Mouse (Mus musculus): ENCODE results near the gene Zyg11a. TPM values are rescaled to one million over a fixed set of nuclear protein-coding genes. Genes with fewer than 3 reads are reported as not detected.
"Not testable (repeated sequence)": the region's sequence is repeated elsewhere in the genome, so short reads cannot be mapped to it uniquely, and the experiment has no call there.

The Zyg11a gene
- polyA plus RNA-seq, 1 experiment from 2014 or later, result 0.26 TPM

DNA sequence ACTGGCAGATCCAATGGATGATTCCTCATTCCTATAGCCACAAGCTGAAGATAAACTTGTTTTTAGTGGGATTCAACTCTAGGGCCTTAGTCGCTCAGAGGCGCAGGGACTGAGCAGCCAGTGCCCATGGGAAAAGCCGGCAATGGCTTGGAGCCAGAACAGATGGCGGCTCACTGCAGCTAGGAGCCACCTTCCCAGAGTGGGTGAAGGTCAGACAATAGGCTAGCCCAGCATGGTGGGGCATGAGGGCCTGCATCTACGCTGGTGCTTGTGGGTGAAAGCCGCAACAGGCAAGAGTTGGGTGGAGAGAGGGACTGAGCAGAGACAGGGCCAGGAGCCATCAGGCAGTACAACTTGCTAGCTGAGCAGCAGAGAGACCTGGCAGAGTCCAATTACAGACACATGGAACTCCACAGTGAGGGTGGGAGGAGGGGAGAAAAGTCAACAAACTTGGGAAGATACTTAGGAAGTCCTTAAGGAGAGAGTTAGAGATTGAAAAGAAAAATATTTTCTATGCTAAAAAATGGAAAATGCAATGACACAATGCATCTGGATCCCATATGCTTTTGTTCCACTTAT is 21.5 kb downstream of the Zyg11a start:
- 0 out of 2 replicates have a peak, but pooled peaks have one; percentile 33 for ATAC-seq (replicated peaks; ENCODE audit: low FRiP score)

GRCm38 (mm10) chr4:108192821-108193323 is 25.0 kb downstream of the Zyg11a start:
- peaks cover 5% of the 10 kb centered on the region; the same call in 1 of the 2 replicates for H3K4me1 ChIP-seq
- H3K9me3 ChIP-seq (replicated peaks), result no peaks in the 10 kb centered on the region
- no peak overlapping the region for H3K4me3 ChIP-seq (replicated peaks)
- ATAC-seq (replicated peaks; ENCODE audit: low FRiP score), result no peak
- no peak overlapping the region for H3K4me2 ChIP-seq
- WGBS, result 59% methylated on average over 2 of the region's 2 CpGs
- no peaks in the 10 kb centered on the region for H3K27me3 ChIP-seq
- H3K9ac ChIP-seq, result no peak overlapping the region
- H3K36me3 ChIP-seq, result no peaks in the 10 kb centered on the region
- H3K27ac ChIP-seq, result no peak overlapping the region

More for the DNA sequence above, 21.5 kb downstream of the Zyg11a start:
- no peak overlapping the region for H3K4me3 ChIP-seq (replicated peaks)
- no peaks in the 10 kb centered on the region for H3K36me3 ChIP-seq
- H3K27me3 ChIP-seq, result no peaks in the 10 kb centered on the region
- WGBS, result 50% methylated on average over 6 of the region's 6 CpGs
- H3K9me3 ChIP-seq (replicated peaks), result no peaks in the 10 kb centered on the region
- H3K4me1 ChIP-seq, result peaks cover 5% of the 10 kb centered on the region; the same call in 1 of the 2 replicates
- no peak overlapping the region for H3K4me2 ChIP-seq
- H3K9ac ChIP-seq, result no peak overlapping the region
- no peak overlapping the region for H3K27ac ChIP-seq

DNA sequence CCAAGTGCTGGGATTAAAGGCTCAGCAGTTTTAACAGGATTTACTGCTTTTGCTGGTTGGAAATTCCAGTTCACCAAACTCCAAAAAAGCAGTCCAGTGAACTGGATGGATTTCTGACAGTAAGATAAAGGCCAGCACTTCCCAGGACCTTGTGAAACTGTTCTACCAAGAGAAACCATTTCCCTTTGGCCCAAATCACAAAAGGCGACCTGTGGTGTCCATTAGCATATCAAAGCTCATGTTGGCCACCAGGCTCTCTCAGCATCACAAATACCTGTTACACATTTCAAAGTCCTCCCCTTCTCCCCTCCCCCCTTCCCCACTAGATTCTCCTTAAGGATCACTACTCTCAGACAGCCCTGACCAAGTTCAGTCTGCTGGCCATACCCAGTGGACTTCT is 35.6 kb downstream of the Zyg11a start:
- 62% methylated on average over 1 of the region's 1 CpGs for WGBS
- no peak for ATAC-seq (replicated peaks; ENCODE audit: low FRiP score)
- Histone ChIP-seq H3K36me3 (no peaks in the 10 kb centered on the region), H3K4me1 (no peaks in the 10 kb centered on the region), H3K9me3 (replicated peaks) (no peaks in the 10 kb centered on the region), H3K9ac (no peak overlapping the region), H3K27me3 (no peaks in the 10 kb centered on the region), H3K4me3 (replicated peaks) (no peak overlapping the region), H3K27ac (no peak overlapping the region), H3K4me2 (no peak overlapping the region)

DNA sequence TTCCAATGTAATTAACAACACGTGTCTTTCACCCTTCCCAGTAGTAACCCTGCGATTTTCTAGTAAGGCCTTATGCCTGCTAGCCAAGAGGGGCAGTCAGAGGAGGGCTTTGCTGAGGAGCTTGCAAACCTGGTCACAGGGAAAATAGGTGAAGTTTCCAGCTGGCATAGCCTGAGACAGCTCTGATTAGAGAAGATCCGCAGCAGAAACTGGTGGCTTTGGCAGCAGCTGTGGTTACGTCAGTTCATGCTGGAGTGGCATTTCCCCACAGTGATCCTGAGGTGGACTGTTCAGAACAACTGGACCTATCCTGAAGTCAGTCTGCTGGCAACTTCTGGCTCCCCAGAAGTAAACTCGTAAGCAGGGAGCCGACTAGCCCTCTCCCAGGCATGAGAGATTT is 49.8 kb downstream of the Zyg11a start:
- WGBS, result 83% methylated on average over 6 of the region's 6 CpGs
- Histone ChIP-seq H3K9ac (no peak overlapping the region), H3K4me1 (0 out of 2 replicates have a peak, but pooled peaks cover 3% of the 10 kb centered on the region), H3K4me2 (no peak overlapping the region), H3K9me3 (replicated peaks) (no peaks in the 10 kb centered on the region), H3K4me3 (replicated peaks) (no peak overlapping the region), H3K36me3 (peaks cover 6% of the 10 kb centered on the region), H3K27me3 (peaks cover 18% of the 10 kb centered on the region; the same call in 1 of the 2 replicates), H3K27ac (no peak overlapping the region)
- ATAC-seq (replicated peaks; ENCODE audit: low FRiP score), result no peak

DNA sequence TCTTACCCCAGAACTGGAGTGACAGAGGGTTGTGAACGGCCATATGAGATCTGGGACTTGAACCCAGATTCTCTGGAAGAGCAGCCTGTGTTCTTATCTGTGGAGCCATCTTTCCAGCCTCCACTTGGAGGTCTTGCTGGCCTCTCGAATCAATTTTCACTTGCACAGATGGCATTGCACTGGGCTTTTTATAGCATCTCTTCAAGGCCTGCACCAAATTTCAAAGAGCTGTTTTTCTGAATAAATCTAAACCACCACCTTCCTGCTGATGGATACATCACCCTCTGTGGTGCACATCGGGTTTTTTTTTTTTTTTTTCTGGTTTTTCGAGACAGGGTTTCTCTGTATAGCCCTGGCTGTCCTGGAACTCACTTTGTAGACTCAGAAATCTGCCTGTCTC is 51.0 kb downstream of the Zyg11a start:
- Histone ChIP-seq H3K9ac (no peak overlapping the region), H3K4me1 (0 out of 2 replicates have a peak, but pooled peaks cover 3% of the 10 kb centered on the region), H3K36me3 (peaks cover 6% of the 10 kb centered on the region), H3K27me3 (peaks cover 18% of the 10 kb centered on the region; the same call in 1 of the 2 replicates), H3K9me3 (replicated peaks) (no peaks in the 10 kb centered on the region), H3K27ac (no peak overlapping the region), H3K4me2 (no peak overlapping the region), H3K4me3 (replicated peaks) (no peak overlapping the region)
- 84% methylated on average over 4 of the region's 4 CpGs for WGBS
- ATAC-seq (replicated peaks; ENCODE audit: low FRiP score), result no peak

GRCm38 (mm10) chr4:108165152-108165895 is 52.5 kb downstream of the Zyg11a start, which contains the start of gene Echdc2:
TSS of gene Echdc2 (plus strand) at chr4:108165437.
- peak within 1 kb of the TSS; percentile 76 for H3K9ac ChIP-seq
- WGBS, result under 1% methylated on average over 43 of the region's 43 CpGs
- no peaks in the 10 kb centered on the region for H3K9me3 ChIP-seq (replicated peaks)
- H3K4me1 ChIP-seq, result 0 out of 2 replicates have a peak, but pooled peaks cover 3% of the 10 kb centered on the region
- no peaks in the 10 kb centered on the region for H3K36me3 ChIP-seq
- peak; percentile 82 for ATAC-seq (replicated peaks; ENCODE audit: low FRiP score)
- H3K4me3 ChIP-seq (replicated peaks), result peak within 1 kb of the TSS; percentile 73
- no peak within 1 kb of the TSS for H3K27ac ChIP-seq
- peaks cover 18% of the 10 kb centered on the region; the same call in 1 of the 2 replicates for H3K27me3 ChIP-seq
- H3K4me2 ChIP-seq, result peak within 1 kb of the TSS; percentile 97

GRCm38 (mm10) chr4:108163291-108163690 is 54.6 kb downstream of the Zyg11a start:
- Histone ChIP-seq H3K4me3 (replicated peaks) (no peak overlapping the region), H3K9ac (no peak overlapping the region), H3K27ac (no peak overlapping the region), H3K4me2 (no peak overlapping the region), H3K4me1 (0 out of 2 replicates have a peak, but pooled peaks cover 3% of the 10 kb centered on the region), H3K36me3 (no peaks in the 10 kb centered on the region), H3K27me3 (peaks cover 18% of the 10 kb centered on the region; the same call in 1 of the 2 replicates), H3K9me3 (replicated peaks) (no peaks in the 10 kb centered on the region)
- no peak for ATAC-seq (replicated peaks; ENCODE audit: low FRiP score)
- 86% methylated on average over 3 of the region's 3 CpGs for WGBS

DNA sequence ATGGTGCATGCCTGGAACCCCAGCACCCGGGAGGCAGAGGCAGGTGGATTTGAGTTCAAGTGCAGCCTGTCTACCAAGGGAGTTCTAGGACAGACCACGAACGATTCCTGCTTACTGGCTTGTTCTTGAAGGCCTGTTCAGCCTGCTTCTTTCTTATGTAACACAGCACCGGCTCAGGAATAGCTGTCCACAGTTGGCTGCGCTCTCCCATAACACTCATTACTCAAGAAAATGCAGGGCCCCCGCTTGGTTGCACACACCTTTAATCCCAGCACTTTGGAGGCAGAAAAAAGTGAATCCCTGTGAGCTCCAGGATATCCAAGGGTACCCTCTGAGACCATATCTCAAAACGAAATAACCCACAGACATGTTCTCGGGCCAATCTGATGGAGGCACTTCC is 55.9 kb downstream of the Zyg11a start:
- 0 out of 2 replicates have a peak, but pooled peaks cover 3% of the 10 kb centered on the region for H3K4me1 ChIP-seq
- H3K9ac ChIP-seq, result no peak overlapping the region
- H3K4me3 ChIP-seq (replicated peaks), result no peak overlapping the region
- no peak overlapping the region for H3K4me2 ChIP-seq
- no peaks in the 10 kb centered on the region for H3K36me3 ChIP-seq
- no peaks in the 10 kb centered on the region for H3K9me3 ChIP-seq (replicated peaks)
- WGBS, result 92% methylated on average over 8 of the region's 8 CpGs
- H3K27me3 ChIP-seq, result peaks cover 18% of the 10 kb centered on the region; the same call in 1 of the 2 replicates
- no peak for ATAC-seq (replicated peaks; ENCODE audit: low FRiP score)
- no peak overlapping the region for H3K27ac ChIP-seq

GRCm38 (mm10) chr4:108155141-108155540 is 62.7 kb downstream of the Zyg11a start:
- not testable (repeated sequence) for H3K27ac ChIP-seq; H3K4me1 ChIP-seq; H3K4me3 ChIP-seq (replicated peaks); H3K9me3 ChIP-seq (replicated peaks); H3K9ac ChIP-seq; H3K4me2 ChIP-seq; ATAC-seq (replicated peaks; ENCODE audit: low FRiP score); H3K36me3 ChIP-seq; H3K27me3 ChIP-seq
- 80% methylated on average over 1 of the region's 1 CpGs for WGBS

DNA sequence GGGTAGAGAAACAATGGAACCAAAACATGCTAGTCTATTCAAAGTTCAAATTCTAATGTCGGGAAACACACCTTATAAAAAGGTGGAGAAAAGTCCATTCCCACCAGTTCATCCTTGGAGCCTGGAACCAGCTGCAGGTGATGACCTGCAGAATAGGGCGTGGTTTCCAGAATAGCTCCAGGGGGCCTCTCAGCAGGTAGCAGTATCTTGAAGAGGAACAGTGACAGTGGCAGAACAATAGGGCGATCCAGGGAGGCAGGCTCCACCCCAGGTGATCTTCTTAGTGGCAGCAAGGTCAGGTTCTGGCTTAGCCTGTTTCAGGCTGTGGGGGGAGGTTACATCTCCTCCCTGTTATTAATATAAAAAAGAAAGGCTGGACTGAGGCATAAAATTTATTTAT is 72.3 kb downstream of the Zyg11a start:
- H3K4me1 ChIP-seq; H3K36me3 ChIP-seq; H3K27me3 ChIP-seq; H3K9ac ChIP-seq; H3K4me3 ChIP-seq (replicated peaks); H3K9me3 ChIP-seq (replicated peaks); H3K4me2 ChIP-seq; ATAC-seq (replicated peaks; ENCODE audit: low FRiP score): not testable (repeated sequence)
- H3K27ac ChIP-seq, result 0 out of 2 replicates have a peak overlapping the region, but pooled peaks have one; percentile 52
- WGBS, result 53% methylated on average over 3 of the region's 3 CpGs

GRCm38 (mm10) chr4:108144880-108145279 is 73.0 kb downstream of the Zyg11a start, which contains the start of gene Scp2:
TSS of gene Scp2 (minus strand) at chr4:108144998.
- peak within 1 kb of the TSS; percentile 14; the same call in 1 of the 2 replicates for H3K9ac ChIP-seq
- no peaks in the 10 kb centered on the region for H3K27me3 ChIP-seq
- no peaks in the 10 kb centered on the region for H3K4me1 ChIP-seq
- peak within 1 kb of the TSS; percentile 72 for H3K27ac ChIP-seq
- WGBS, result 71% methylated on average over 1 of the region's 1 CpGs
- H3K36me3 ChIP-seq, result 0 out of 2 replicates have a peak, but pooled peaks cover 4% of the 10 kb centered on the region
- H3K9me3 ChIP-seq (replicated peaks), result peaks cover 6% of the 10 kb centered on the region; the same call in 1 of the 2 replicates
- ATAC-seq (replicated peaks; ENCODE audit: low FRiP score), result peak; percentile 69; the same call in 1 of the 2 replicates
- peak within 1 kb of the TSS; percentile 26 for H3K4me2 ChIP-seq
- peak within 1 kb of the TSS; percentile 16 for H3K4me3 ChIP-seq (replicated peaks)

DNA sequence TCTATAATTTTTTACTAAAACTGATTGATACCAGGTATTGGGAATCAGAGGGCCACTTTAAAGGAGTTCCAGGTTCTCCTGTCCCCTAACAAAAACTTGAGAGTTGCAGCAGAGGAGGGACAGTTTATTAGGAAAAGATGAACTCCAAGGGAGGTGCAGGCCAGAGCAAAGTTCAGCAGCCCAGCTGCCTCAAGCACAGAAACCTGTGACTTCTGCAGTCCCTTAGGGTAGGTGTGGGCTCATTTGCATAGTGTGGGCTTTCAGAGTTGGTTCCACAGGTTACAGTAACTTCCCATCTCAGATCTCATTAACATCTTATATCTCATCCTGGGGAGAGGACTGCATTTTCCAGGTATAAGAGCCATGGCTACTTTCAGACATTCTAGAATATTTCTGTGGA is 74.1 kb downstream of the Zyg11a start:
- Histone ChIP-seq H3K4me2 (peak overlapping the region; percentile 26), H3K9me3 (replicated peaks) (peaks cover 6% of the 10 kb centered on the region; the same call in 1 of the 2 replicates), H3K4me3 (replicated peaks) (no peak overlapping the region), H3K27ac (peak overlapping the region; percentile 72; the same call in 1 of the 2 replicates), H3K4me1 (no peaks in the 10 kb centered on the region), H3K9ac (no peak overlapping the region), H3K27me3 (no peaks in the 10 kb centered on the region), H3K36me3 (0 out of 2 replicates have a peak, but pooled peaks cover 4% of the 10 kb centered on the region)
- ATAC-seq (replicated peaks; ENCODE audit: low FRiP score), result no peak

Measured in kidney, embryonic 15.5 days (tissue).